30 mouse cellular contexts compared by ENCODE assay signal in genomic region chr7:128276051-128276450, GRCm38 (mm10). TPM values are rescaled to one million over a fixed set of nuclear protein-coding genes. Genes with fewer than 3 reads are reported as not detected.
DNase-seq lines count a peak whose midpoint lies in the region; TF ChIP-seq lines count a peak whose summit lies in the region.
"Had no signal": no experiment of that assay in that cellular context is flagged by ENCODE, and none has a peak within 500 bp of the region (broad histone marks: within the 10 kb centered on the region; RNA-seq: fewer than 3 reads in every experiment).

No protein-coding gene starts in this region.

- no peak for TF ChIP-seq CTCF in gastrocnemius, adult 2 months (IDR thresholded peaks at IDR 0.05)
- TF ChIP-seq CTCF in E14TG2a.4 (conservative IDR thresholded peaks at IDR 0.05; ENCODE audit: low read length): no peak

- peaks cover 8% of the 10 kb centered on the region for H3K27me3 ChIP-seq in E14TG2a.4 (ENCODE audit: insufficient read depth, low read length)
- H3K27me3 ChIP-seq: embryonic facial prominence, embryonic 12.5 days; embryonic facial prominence, embryonic 15.5 days; forebrain, embryonic 15.5 days; heart, embryonic 13.5 days had no signal

- H3K9me3 ChIP-seq in E14TG2a.4 (ENCODE audit: low read length): no peaks in the 10 kb centered on the region
- H3K9me3 ChIP-seq: embryonic facial prominence, embryonic 12.5 days; embryonic facial prominence, embryonic 15.5 days; forebrain, embryonic 12.5 days; forebrain, embryonic 15.5 days; heart, embryonic 10.5 days; heart, embryonic 13.5 days had no signal

- peak overlapping the region; percentile 31 for H3K27ac ChIP-seq in gastrocnemius, adult 2 months
- H3K27ac ChIP-seq: embryonic facial prominence, embryonic 12.5 days; embryonic facial prominence, embryonic 15.5 days; forebrain, embryonic 12.5 days; forebrain, embryonic 15.5 days; heart, adult 2 months; heart, embryonic 10.5 days; heart, embryonic 13.5 days; hindbrain, embryonic 14.5 days; hindbrain, postnatal 0 days had no signal

- H3K4me1 ChIP-seq in E14TG2a.4 (replicated peaks; ENCODE audit: low read depth, low read length): peaks cover 44% of the 10 kb centered on the region
- H3K4me1 ChIP-seq: embryonic facial prominence, embryonic 12.5 days; embryonic facial prominence, embryonic 15.5 days; forebrain, embryonic 15.5 days; heart, embryonic 13.5 days had no signal

- peak; percentile 33 for DNase-seq in adrenal gland, adult 2 months
- DNase-seq in adrenal gland, postnatal 4 days (ENCODE audit: low spot score in 2 of 2): no peak
- DNase-seq in gastrocnemius, adult 2 months: no peak
- DNase-seq in gastrocnemius, adult 18-20 months (ENCODE audit: low spot score): no peak
- no peak for DNase-seq in frontal cortex, postnatal 36 days (ENCODE audit: low spot score in 2 of 2)
- DNase-seq: cerebellum, adult 11 months; cerebellum, adult 2 months; cerebellum, adult 9-11 months; cerebellum, postnatal 25 days; gastrocnemius, postnatal 10 days; gastrocnemius, postnatal 36 days; heart, adult 2 months; heart, postnatal 14 days; heart, postnatal 4 days; kidney, adult 18-20 months had no signal

- H3K36me3 ChIP-seq in E14TG2a.4 (ENCODE audit: insufficient read depth, low read length): peaks cover 53% of the 10 kb centered on the region

- H3K4me3 ChIP-seq in gastrocnemius, adult 2 months: no peak overlapping the region
- peak overlapping the region; percentile 44 for H3K4me3 ChIP-seq in E14TG2a.4 (replicated peaks; ENCODE audit: low read length)
- H3K4me3 ChIP-seq: embryonic facial prominence, embryonic 12.5 days; embryonic facial prominence, embryonic 15.5 days; forebrain, embryonic 12.5 days; forebrain, embryonic 15.5 days; heart, adult 2 months; heart, embryonic 10.5 days; heart, embryonic 13.5 days had no signal

- intact Hi-C loops in gastrocnemius, adult 2 months (cut with DNase I): no loop called here

RNA-seq across cellular contexts. Expression of gene Slc5a2, which starts 10.6 kb away (rescaled TPM):
- total RNA-seq in adrenal gland, adult 2 months (2021): under 1 TPM in 1 of 2 experiments, not detected in 1; 0.17 TPM
- polyA plus RNA-seq in adrenal gland, adult 2 months (2012; rRNA removed): not detected in 2 replicates
- total RNA-seq in adrenal gland, postnatal 4 days (2021): 10 to 100 TPM in 1 of 2 experiments, under 1 TPM in 1; 0.73 to 22.0 TPM
- not detected for total RNA-seq in gastrocnemius, adult 2 months (2021)
- total RNA-seq in gastrocnemius, adult 18-20 months (2021): under 1 TPM in 1 of 2 experiments, not detected in 1; 0.39 TPM
- total RNA-seq: adrenal gland, postnatal 36 days; gastrocnemius, postnatal 10 days; gastrocnemius, postnatal 36 days; granulocyte monocyte progenitor cell, adult 5-6 weeks; heart, adult 2 months; heart, postnatal 14 days; heart, postnatal 4 days; hindbrain, postnatal 0 days had no signal
- polyA plus RNA-seq: embryonic facial prominence, embryonic 15.5 days; forebrain, embryonic 12.5 days; forebrain, embryonic 15.5 days; heart, embryonic 13.5 days; hindbrain, embryonic 11.5 days; hindbrain, embryonic 14.5 days; inflammation-experienced regulatory T-cells, adult 6 months; intestine, embryonic 16.5 days had no signal

RNA-seq across cellular contexts. Expression of gene BC017158, which starts 21.9 kb away (rescaled TPM):
- total RNA-seq in adrenal gland, adult 2 months (2021): 10 to 100 TPM; 28.6 to 33.0 TPM
- 62.7 and 66.8 TPM in 2 replicates for polyA plus RNA-seq in adrenal gland, adult 2 months (2012; rRNA removed)
- total RNA-seq in adrenal gland, postnatal 4 days (2021): 10 to 100 TPM; 39.3 to 39.4 TPM
- 1 to 10 TPM; 2.3 to 3.7 TPM for total RNA-seq in gastrocnemius, adult 2 months (2021)
- 1 to 10 TPM; 2.2 to 2.7 TPM for total RNA-seq in gastrocnemius, adult 18-20 months (2021)

RNA-seq across cellular contexts. Expression of gene Tgfb1i1, which starts 29.4 kb away (rescaled TPM):
- total RNA-seq in adrenal gland, adult 2 months (2021): 10 to 100 TPM; 24.0 to 30.2 TPM
- 35.1 and 35.8 TPM in 2 replicates for polyA plus RNA-seq in adrenal gland, adult 2 months (2012; rRNA removed)
- 10 to 100 TPM; 32.0 to 35.0 TPM for total RNA-seq in adrenal gland, postnatal 4 days (2021)
- 1 to 10 TPM; 5.2 to 7.6 TPM for total RNA-seq in gastrocnemius, adult 2 months (2021)
- 1 to 10 TPM; 5.5 to 7.0 TPM for total RNA-seq in gastrocnemius, adult 18-20 months (2021)
- total RNA-seq: MEL had no signal

RNA-seq across cellular contexts. Expression of gene 9130023H24Rik, which starts 38.2 kb away (rescaled TPM):
- total RNA-seq in adrenal gland, adult 2 months (2021): 1 to 10 TPM; 5.1 to 8.7 TPM
- polyA plus RNA-seq in adrenal gland, adult 2 months (2012; rRNA removed): 1.4 TPM in 2 replicates
- 1 to 10 TPM; 8.4 TPM for total RNA-seq in adrenal gland, postnatal 4 days (2021)
- 1 to 10 TPM; 1.9 to 2.1 TPM for total RNA-seq in gastrocnemius, adult 2 months (2021)
- 1 to 10 TPM; 1.6 to 1.7 TPM for total RNA-seq in gastrocnemius, adult 18-20 months (2021)

RNA-seq across cellular contexts. Expression of gene Armc5, which starts 38.9 kb away (rescaled TPM):
- total RNA-seq in adrenal gland, adult 2 months (2021): 10 to 100 TPM; 18.6 to 20.1 TPM
- 64.3 and 68.0 TPM in 2 replicates for polyA plus RNA-seq in adrenal gland, adult 2 months (2012; rRNA removed)
- total RNA-seq in adrenal gland, postnatal 4 days (2021): 10 to 100 TPM; 23.7 to 25.2 TPM
- total RNA-seq in gastrocnemius, adult 2 months (2021): 1 to 10 TPM; 7.2 to 8.0 TPM
- total RNA-seq in gastrocnemius, adult 18-20 months (2021): 1 to 10 TPM; 8.3 to 9.0 TPM

Comparison
In these comparisons a context has a peak if more than half of its experiments do, and no peak if none do; other contexts are left out.
1. RNA of gene BC017158, which starts 21.9 kb away (total RNA-seq): 39.3 to 39.4 TPM in adrenal gland, postnatal 4 days and 28.6 to 33.0 TPM in adrenal gland, adult 2 months; 2.3 to 3.7 TPM in gastrocnemius, adult 2 months and 2.2 to 2.7 TPM in gastrocnemius, adult 18-20 months; every median in the first group is over 4 times any median in the second.